Mouse (Mus musculus) small intestine, adult 2 months (tissue): ENCODE measurements around the gene Rabac1.

Experiments used
- CTCF ChIP-seq: fragments of 200-500 bp; IDR thresholded peaks from 2 replicates; pipeline ENCODE4 v1.5.1; 2012; ENCODE audit warnings: low read depth, mild to moderate bottlenecking, control low read depth, inconsistent platforms, low read length, moderate library complexity, mixed read lengths; ENCODE audit not compliant: insufficient replicate concordance, insufficient read length; ENCODE audit errors: extremely low read depth
- POLR2A ChIP-seq: fragments of 200-500 bp; IDR thresholded peaks from 2 replicates; pipeline ENCODE4 v1.6.1; 2012; ENCODE audit warnings: low read depth, mild to moderate bottlenecking, control low read depth, inconsistent platforms, low read length, moderate library complexity

GRCm38 (mm10) chr7:25005421-25006065, 33.0 kb upstream of the Rabac1 start, which contains the start of gene Atp1a3:
- TF ChIP-seq CTCF (no peak), POLR2A (no peak)
